Mouse (Mus musculus): ENCODE results near the gene Agbl3.

- TF ChIP-seq POLR2A (IDR thresholded peaks at IDR 0.05; ENCODE audit: insufficient read depth, low read depth, low read length): no peak
- TF ChIP-seq CTCF (IDR thresholded peaks at IDR 0.05; ENCODE audit: insufficient read depth, low read depth, low read length): no peak
Measured at GRCm38 (mm10) chr6:34896168-34896780, 116.0 kb downstream of the Agbl3 start.
